Mouse (Mus musculus): ENCODE data around the gene Mutyh. TPM values are rescaled to one million over a fixed set of nuclear protein-coding genes. Genes with fewer than 3 reads are reported as not detected.
A peak's percentile ranks its signal among the peaks of the same experiment; 100 is the strongest.

The Mutyh gene
- 10.3 and 10.9 TPM in 2 replicates for polyA plus RNA-seq (2015; fragmentation: Nextera tagmentation; extraction: Ambion mirVana)

DNA sequence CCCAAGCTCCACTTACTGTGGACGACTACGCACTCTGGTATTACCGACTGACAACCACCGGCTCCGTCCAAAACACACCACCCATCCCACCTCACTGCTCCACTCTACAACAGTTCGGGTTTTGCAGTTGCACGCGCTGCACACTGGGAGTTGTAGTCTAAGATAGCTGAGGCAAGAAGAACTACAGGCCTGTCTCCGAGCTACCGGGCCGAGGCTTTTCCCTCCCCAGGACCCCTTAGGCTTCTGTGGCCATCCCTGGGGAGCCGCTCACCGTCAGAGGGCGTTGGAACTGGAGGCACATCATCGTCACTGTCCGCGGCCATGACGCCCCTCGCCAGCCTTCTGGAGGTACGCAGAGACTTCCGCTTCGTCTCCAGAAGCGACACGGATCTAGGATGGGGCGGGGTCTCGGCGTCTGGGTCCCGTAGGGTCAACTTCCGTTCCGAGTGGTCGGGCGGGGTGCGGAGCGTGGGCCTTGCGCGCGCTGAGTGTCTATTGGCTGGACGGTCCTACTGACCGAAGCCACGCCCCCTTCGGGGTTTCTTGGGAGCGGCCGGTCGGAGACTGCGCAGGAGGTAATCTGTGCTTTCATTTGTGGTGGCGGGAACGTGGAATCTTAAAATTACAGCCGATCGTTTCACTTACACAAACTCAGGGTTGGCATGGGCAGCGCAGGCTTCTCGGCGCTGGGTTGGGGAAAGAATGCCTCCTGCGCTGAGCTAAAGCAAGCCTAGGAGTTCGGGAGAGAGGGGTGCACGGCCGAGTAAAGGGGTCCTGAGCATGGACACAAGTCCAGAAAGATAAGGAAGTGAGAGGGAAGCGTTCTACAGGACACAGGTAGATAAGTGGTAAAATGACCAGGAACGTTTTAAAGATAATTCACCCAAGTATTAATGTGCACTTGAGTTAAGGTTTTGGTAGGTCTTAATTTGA, at the start of gene Mutyh, which contains the start of gene Toe1:
Mutyh (plus strand) TSS at position 527 of the 933 bp plus-strand sequence.
Toe1 (minus strand) TSS at position 444 of the 933 bp plus-strand sequence.
- peak within 1 kb of the TSS; percentile 87 for H3K27ac ChIP-seq
- H3K4me3 ChIP-seq (replicated peaks): peak within 1 kb of the TSS; percentile 70
- H3K9me3 ChIP-seq: no peaks in the 10 kb centered on the region
- WGBS: under 1% methylated on average over 58 of the region's 58 CpGs
- H3K27me3 ChIP-seq (replicated peaks): no peaks in the 10 kb centered on the region
- H3K4me1 ChIP-seq (replicated peaks): peaks cover 7% of the 10 kb centered on the region
- peak within 1 kb of the TSS; percentile 77 for H3K9ac ChIP-seq
- H3K36me3 ChIP-seq: peaks cover 18% of the 10 kb centered on the region
- peak; percentile 99 for ATAC-seq
- H3K4me2 ChIP-seq (replicated peaks): peak within 1 kb of the TSS; percentile 60

DNA sequence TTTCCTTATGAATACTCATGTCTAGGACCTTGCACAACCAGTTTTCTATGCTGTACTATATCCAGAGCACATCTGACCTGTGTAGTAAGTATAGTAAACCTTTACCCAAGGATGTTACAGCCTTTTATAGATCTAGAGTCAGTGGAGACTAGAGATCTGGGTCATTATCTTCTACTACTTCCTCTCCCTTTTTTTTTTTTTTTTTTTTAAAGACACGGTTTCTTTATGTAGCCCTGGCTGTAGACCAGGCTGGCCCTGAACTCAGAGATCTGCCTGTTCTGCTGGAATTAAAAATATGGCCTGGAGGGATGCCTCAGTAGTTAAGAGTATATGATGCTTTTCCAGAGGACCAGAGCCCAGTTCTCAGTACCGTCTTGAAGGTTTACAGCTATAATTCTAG, 45.6 kb upstream of the Mutyh start:
- H3K27me3 ChIP-seq (replicated peaks): no peaks in the 10 kb centered on the region
- peak; percentile 34; the same call in 1 of the 2 replicates for ATAC-seq
- no peaks in the 10 kb centered on the region for H3K36me3 ChIP-seq
- no peaks in the 10 kb centered on the region for H3K9me3 ChIP-seq
- no peak overlapping the region for H3K4me2 ChIP-seq (replicated peaks)
- H3K4me1 ChIP-seq (replicated peaks): no peaks in the 10 kb centered on the region
- 77% methylated on average over 2 of the region's 2 CpGs for WGBS
- H3K4me3 ChIP-seq (replicated peaks): no peak overlapping the region
- no peak overlapping the region for H3K9ac ChIP-seq
- no peak overlapping the region for H3K27ac ChIP-seq

DNA sequence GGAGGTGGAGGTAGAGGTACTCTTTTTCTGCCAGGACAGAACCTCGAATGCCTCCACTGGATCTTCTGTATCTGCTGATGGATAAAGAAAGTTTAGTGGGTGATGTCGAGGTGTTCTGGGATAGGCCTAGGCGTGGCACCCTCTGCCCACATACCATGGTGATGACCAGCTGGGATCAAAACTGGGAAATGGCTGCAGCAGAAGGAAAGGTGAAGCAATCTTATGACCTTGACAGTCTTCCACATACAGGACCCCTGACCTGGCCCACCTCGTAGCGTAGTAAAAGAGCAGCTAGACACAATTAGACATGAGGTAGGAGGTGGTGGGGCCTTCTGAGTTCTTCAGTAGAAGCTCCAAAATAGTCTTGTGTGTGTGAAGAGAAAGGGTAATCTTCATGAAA, 43.5 kb upstream of the Mutyh start:
- Histone ChIP-seq H3K9ac (no peak overlapping the region), H3K9me3 (no peaks in the 10 kb centered on the region), H3K27me3 (replicated peaks) (no peaks in the 10 kb centered on the region), H3K4me3 (replicated peaks) (no peak overlapping the region), H3K4me1 (replicated peaks) (no peaks in the 10 kb centered on the region), H3K36me3 (no peaks in the 10 kb centered on the region), H3K4me2 (replicated peaks) (no peak overlapping the region), H3K27ac (no peak overlapping the region)
- 84% methylated on average over 5 of the region's 5 CpGs for WGBS
- ATAC-seq: no peak

DNA sequence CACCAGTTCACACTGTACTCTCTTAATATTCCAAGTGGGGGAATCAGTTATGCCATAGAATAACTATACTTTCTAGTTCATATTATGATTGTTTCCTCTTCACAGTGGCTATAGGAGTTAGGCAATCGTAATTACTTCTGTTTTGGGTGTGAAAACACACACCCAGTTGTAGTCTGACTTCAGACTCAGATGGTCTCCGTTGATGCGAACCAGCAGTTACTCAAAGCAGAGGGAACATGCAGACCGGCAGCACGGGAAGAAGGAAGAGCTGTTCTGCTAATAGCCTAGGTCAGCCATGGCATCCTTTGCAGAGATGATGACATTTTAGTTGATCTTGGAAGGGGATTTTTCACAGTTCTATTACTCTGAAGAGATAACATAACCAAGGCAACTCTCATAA, 39.0 kb upstream of the Mutyh start:
- WGBS: 79% methylated on average over 5 of the region's 5 CpGs
- H3K4me3 ChIP-seq (replicated peaks): no peak overlapping the region

DNA sequence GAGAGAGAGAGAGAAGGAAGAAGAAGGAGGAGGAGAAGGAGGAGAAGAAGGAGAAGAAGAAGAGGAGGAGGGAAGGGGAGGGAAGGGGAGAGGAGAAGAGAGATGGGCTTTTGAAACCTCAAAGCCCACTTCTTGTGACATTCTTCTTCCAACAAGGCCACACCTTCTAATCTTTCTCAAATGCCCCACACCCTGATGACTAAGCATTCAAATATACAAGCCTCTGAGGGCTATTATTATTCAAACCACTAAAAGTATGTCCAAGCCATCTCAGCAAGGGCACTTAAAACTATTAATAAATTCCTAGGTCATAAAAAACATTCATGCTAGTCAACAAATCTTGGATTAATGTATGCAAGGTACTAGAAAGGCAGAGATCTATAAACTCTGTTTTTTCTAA, 38.5 kb upstream of the Mutyh start:
- H3K27me3 ChIP-seq (replicated peaks): no peaks in the 10 kb centered on the region
- no peaks in the 10 kb centered on the region for H3K4me1 ChIP-seq (replicated peaks)
- H3K4me2 ChIP-seq (replicated peaks): no peak overlapping the region
- H3K27ac ChIP-seq: no peak overlapping the region
- ATAC-seq: no peak
- H3K9ac ChIP-seq: no peak overlapping the region
- H3K9me3 ChIP-seq: no peaks in the 10 kb centered on the region
- no peak overlapping the region for H3K4me3 ChIP-seq (replicated peaks)
- no peaks in the 10 kb centered on the region for H3K36me3 ChIP-seq

More for the DNA sequence above, 39.0 kb upstream of the Mutyh start:
- no peak overlapping the region for H3K27ac ChIP-seq
- no peak overlapping the region for H3K4me2 ChIP-seq (replicated peaks)
- no peak overlapping the region for H3K9ac ChIP-seq
- H3K4me1 ChIP-seq (replicated peaks): no peaks in the 10 kb centered on the region
- ATAC-seq: no peak
- H3K9me3 ChIP-seq: no peaks in the 10 kb centered on the region
- H3K36me3 ChIP-seq: no peaks in the 10 kb centered on the region
- no peaks in the 10 kb centered on the region for H3K27me3 ChIP-seq (replicated peaks)

DNA sequence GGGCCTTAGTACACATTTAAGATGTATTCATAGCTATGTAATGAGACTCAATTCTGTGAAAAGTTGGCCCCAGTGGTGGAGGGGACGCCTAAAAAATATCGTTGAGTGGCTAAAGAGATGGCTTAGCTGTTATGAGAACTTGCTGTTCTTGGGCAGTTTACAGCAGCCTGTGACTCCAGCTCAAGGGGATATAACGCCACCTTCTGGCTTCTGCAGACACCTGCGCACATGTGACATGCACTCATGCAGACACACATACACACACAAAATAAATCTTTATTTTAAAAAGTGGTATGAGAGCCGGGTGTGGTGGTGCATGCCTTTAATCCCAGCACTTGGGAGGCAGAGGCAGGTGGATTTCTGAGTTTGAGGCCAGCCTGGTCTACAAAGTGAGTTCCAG, 31.1 kb upstream of the Mutyh start:
- Histone ChIP-seq H3K9ac (no peak overlapping the region), H3K4me2 (replicated peaks) (no peak overlapping the region), H3K27ac (no peak overlapping the region), H3K9me3 (no peaks in the 10 kb centered on the region), H3K36me3 (no peaks in the 10 kb centered on the region), H3K4me1 (replicated peaks) (no peaks in the 10 kb centered on the region), H3K27me3 (replicated peaks) (no peaks in the 10 kb centered on the region), H3K4me3 (replicated peaks) (no peak overlapping the region)
- no peak for ATAC-seq
- 93% methylated on average over 5 of the region's 5 CpGs for WGBS

DNA sequence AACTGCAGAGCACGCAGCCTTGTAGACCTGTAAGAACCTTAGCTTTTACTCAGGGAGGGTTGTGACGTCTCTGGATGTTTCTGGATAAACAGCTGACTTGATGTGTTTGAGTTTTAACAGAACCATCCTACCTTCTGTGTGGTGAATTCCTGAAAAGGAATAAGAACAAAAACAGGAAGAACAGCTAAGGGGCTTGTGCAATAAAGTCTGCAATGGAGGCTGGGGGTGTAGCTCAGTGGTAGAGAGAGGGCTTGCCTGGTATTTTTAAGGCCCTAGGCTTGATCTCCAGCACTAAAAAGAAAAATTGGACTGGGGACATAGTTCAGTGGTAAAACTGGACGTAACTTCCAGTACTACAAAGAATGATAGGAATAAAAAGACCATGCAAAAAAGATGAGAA, 30.4 kb upstream of the Mutyh start:
- Histone ChIP-seq H3K4me3 (replicated peaks) (no peak overlapping the region), H3K9me3 (no peaks in the 10 kb centered on the region), H3K4me1 (replicated peaks) (no peaks in the 10 kb centered on the region), H3K36me3 (no peaks in the 10 kb centered on the region), H3K4me2 (replicated peaks) (no peak overlapping the region), H3K27ac (no peak overlapping the region), H3K27me3 (replicated peaks) (no peaks in the 10 kb centered on the region), H3K9ac (no peak overlapping the region)
- ATAC-seq: no peak
- 79% methylated on average over 3 of the region's 3 CpGs for WGBS

DNA sequence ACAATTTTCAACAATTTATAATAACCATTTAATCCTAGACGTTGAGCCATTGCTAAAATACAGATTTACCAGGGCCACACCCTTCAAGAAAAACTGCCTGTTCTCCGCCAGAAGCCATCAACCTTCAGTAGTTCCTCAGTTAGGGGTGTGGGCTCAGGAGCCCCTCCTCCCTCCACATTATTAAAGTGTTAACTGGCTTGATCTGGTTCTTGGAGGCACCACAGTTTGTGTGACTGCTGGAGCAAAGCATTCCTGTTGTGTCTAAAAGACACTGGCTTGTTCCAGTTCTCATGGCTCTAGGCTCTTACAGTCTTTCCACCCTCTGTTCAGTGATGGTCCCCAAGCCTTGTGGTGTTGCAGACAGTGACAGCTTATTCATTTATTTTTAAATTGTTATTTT, 27.0 kb upstream of the Mutyh start:
- Histone ChIP-seq H3K27ac (no peak overlapping the region), H3K27me3 (replicated peaks) (no peaks in the 10 kb centered on the region), H3K9me3 (no peaks in the 10 kb centered on the region), H3K36me3 (no peaks in the 10 kb centered on the region), H3K4me3 (replicated peaks) (no peak overlapping the region), H3K4me1 (replicated peaks) (no peaks in the 10 kb centered on the region), H3K9ac (no peak overlapping the region), H3K4me2 (replicated peaks) (no peak overlapping the region)
- WGBS: 77% methylated on average over 2 of the region's 2 CpGs
- no peak for ATAC-seq

DNA sequence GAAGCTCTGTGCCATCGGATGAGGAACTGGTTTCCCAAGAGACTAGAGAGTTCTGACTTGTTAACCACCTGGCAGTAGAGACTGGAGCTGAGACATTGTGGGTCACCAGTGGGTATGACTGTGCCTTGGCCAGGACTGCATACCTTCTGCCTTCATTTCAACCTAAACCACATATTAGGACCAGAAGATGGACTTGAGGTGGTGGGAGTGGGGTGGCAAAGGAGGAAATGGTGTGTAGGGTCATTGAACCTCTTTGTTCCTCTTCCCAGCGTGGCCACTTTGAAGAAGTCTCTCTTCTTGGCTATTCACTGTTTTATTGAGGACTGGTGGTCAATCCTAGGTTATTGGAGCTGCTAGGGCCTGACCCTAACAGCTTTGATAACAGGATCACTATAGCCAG, 26.2 kb upstream of the Mutyh start:
- no peak for ATAC-seq
- WGBS: 56% methylated on average over 2 of the region's 2 CpGs
- Histone ChIP-seq H3K9ac (no peak overlapping the region), H3K27ac (no peak overlapping the region), H3K4me2 (replicated peaks) (no peak overlapping the region), H3K4me3 (replicated peaks) (no peak overlapping the region), H3K4me1 (replicated peaks) (no peaks in the 10 kb centered on the region), H3K36me3 (no peaks in the 10 kb centered on the region), H3K9me3 (no peaks in the 10 kb centered on the region), H3K27me3 (replicated peaks) (no peaks in the 10 kb centered on the region)

DNA sequence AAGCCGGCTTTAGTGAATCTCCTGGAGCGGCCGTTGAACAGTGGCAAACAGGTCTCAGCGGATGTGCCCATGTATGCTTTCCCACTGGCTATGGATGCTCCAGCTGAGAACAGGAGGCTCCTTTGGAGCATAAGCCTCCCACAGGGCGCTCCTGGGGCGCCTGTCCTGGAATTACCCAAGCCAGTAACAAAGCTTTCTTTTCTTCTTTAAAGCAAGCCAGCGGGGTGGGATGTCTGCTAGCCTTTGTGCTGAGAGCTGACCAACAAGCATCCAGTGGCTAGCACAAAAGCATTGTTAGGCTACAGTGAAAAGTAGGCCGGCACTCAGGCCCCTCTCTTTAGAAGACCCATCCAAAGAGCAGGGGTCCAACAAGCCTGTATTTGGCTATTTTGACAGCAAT, 25.4 kb upstream of the Mutyh start:
- Histone ChIP-seq H3K27ac (no peak overlapping the region), H3K4me2 (replicated peaks) (no peak overlapping the region), H3K4me3 (replicated peaks) (no peak overlapping the region), H3K36me3 (no peaks in the 10 kb centered on the region), H3K9me3 (no peaks in the 10 kb centered on the region), H3K27me3 (replicated peaks) (no peaks in the 10 kb centered on the region), H3K9ac (no peak overlapping the region), H3K4me1 (replicated peaks) (no peaks in the 10 kb centered on the region)
- WGBS: 40% methylated on average over 8 of the region's 8 CpGs
- no peak for ATAC-seq

DNA sequence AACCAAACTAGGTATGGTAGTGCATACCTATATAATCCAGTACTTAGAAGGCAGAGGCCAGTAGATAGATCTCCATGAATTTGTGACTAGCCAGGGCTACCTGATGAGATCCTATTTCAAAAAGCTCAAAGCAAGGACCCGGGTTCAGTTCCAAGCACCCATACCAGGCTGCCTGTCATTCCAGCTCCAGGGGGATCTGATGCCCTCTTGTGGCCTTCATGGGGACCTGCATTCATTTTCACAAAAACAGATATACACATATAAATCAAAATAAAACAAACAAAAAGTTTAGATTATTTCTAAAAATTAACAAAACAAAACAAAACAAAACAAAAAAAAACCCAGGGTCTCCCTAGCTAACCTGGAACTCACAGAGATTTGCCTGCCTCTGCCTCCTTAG, 20.9 kb upstream of the Mutyh start:
- Histone ChIP-seq H3K27ac (no peak overlapping the region), H3K9me3 (no peaks in the 10 kb centered on the region), H3K4me1 (replicated peaks) (no peaks in the 10 kb centered on the region), H3K27me3 (replicated peaks) (no peaks in the 10 kb centered on the region), H3K36me3 (no peaks in the 10 kb centered on the region), H3K9ac (no peak overlapping the region), H3K4me3 (replicated peaks) (no peak overlapping the region), H3K4me2 (replicated peaks) (no peak overlapping the region)
- no peak for ATAC-seq
- 97% methylated on average over 1 of the region's 1 CpGs for WGBS

DNA sequence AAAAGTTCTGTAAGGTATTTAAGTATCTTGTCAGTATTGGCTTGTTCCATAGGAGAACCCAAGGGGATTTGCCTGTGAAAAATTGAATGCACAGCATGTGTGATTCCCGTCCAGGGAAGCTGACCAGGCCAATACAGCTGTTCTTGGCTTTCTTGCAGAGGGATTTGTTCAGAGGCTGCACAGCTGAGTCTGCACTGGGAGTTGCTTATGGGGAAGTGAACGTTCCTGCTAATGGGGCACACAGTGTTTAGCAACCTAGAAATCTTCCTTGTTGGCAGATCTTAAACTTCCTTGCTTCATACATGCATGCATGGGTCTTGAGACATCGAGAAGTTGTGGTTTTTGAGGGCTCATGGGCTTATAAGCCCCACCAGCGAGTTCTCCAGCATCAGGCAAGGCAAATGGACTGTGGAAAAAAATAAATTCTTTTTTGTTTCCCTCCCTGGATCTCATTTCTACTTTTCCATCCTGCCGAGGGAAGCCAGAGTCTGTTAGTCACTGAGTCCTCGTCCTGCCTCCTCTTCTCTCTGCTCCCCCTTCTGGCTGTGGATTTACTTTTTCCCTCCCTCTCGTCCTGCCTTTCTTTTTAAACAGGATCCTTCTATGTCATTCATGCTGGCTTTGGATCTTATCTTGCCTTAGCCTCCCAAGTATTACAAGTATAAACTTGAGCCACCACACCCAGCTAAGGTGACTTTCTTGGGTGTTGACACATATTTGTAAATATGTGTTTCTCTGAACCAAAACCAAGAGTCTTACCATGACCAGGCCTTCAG, 19.4 kb upstream of the Mutyh start:
- Histone ChIP-seq H3K4me1 (replicated peaks) (no peaks in the 10 kb centered on the region), H3K9me3 (no peaks in the 10 kb centered on the region), H3K36me3 (no peaks in the 10 kb centered on the region), H3K4me3 (replicated peaks) (no peak overlapping the region), H3K27ac (peak overlapping the region; percentile 13; the same call in 1 of the 2 replicates), H3K27me3 (replicated peaks) (no peaks in the 10 kb centered on the region), H3K4me2 (replicated peaks) (no peak overlapping the region), H3K9ac (no peak overlapping the region)
- no peak for ATAC-seq
- WGBS: 50% methylated on average over 7 of the region's 7 CpGs

All from intestine, embryonic 15.5 days (tissue).